Mouse (Mus musculus): ENCODE measurements around the gene Ccdc63.

- no peak for TF ChIP-seq POLR2A (IDR thresholded peaks at IDR 0.05; ENCODE audit: insufficient read depth, low read depth, low read length)
- TF ChIP-seq CTCF (IDR thresholded peaks at IDR 0.05; ENCODE audit: insufficient read depth, low read depth, low read length) = no peak
These were observed 28.7 kb downstream of the Ccdc63 start for GRCm38 (mm10) chr5:122111933-122112248.

All from olfactory bulb, adult 2 months (tissue).